ENCODE assay signal across 10 mouse cellular contexts in genomic region chr12:51666708-51667430, GRCm38 (mm10). TPM values are rescaled to one million over a fixed set of nuclear protein-coding genes. Genes with fewer than 3 reads are reported as not detected.
DNase-seq lines count a peak whose midpoint lies in the region; ATAC-seq and TF ChIP-seq lines count a peak whose summit lies in the region.
"Had no signal": no experiment of that assay in that cellular context is flagged by ENCODE, and none has a peak within 500 bp of the region (broad histone marks: within the 10 kb centered on the region; RNA-seq: fewer than 3 reads in every experiment).

No protein-coding gene starts in this region.

- peak overlapping the region; percentile 15; the same call in 1 of the 2 replicates for H3K27ac ChIP-seq in heart, postnatal 0 days (ENCODE audit: low read depth)
- H3K27ac ChIP-seq in midbrain, embryonic 14.5 days (replicated peaks; ENCODE audit: low read depth, low read length) = no peak overlapping the region
- no peak overlapping the region for H3K27ac ChIP-seq in midbrain, embryonic 10.5 days (replicated peaks)
- H3K27ac ChIP-seq: liver, embryonic 15.5 days; neural tube, embryonic 12.5 days had no signal

- H3K4me2 ChIP-seq in heart, postnatal 0 days (ENCODE audit: low read depth, low read length) = no peak overlapping the region
- no peak overlapping the region for H3K4me2 ChIP-seq in midbrain, embryonic 14.5 days (ENCODE audit: low read length)
- H3K4me2 ChIP-seq: liver, embryonic 15.5 days; neural tube, embryonic 12.5 days had no signal

- H3K36me3 ChIP-seq in heart, postnatal 0 days (replicated peaks; ENCODE audit: control insufficient read depth, insufficient read depth, low read length) = no peaks in the 10 kb centered on the region
- H3K36me3 ChIP-seq in midbrain, embryonic 14.5 days (ENCODE audit: control insufficient read depth, insufficient read depth, low read length) = no peaks in the 10 kb centered on the region
- 0 out of 2 replicates have a peak, but pooled peaks cover 3% of the 10 kb centered on the region for H3K36me3 ChIP-seq in midbrain, embryonic 10.5 days
- H3K36me3 ChIP-seq: liver, embryonic 15.5 days; neural tube, embryonic 12.5 days had no signal

- ATAC-seq in heart, postnatal 0 days (ENCODE audit: insufficient read depth, low read depth) = no peak
- ATAC-seq in midbrain, embryonic 14.5 days (ENCODE audit: low FRiP score, low TSS enrichment) = no peak
- ATAC-seq in erythroblast, adult 5-6 weeks (replicated peaks; ENCODE audit: low FRiP score, poor library complexity, severe bottlenecking) = peak; percentile 69

- peaks cover 13% of the 10 kb centered on the region; the same call in 1 of the 2 replicates for H3K4me1 ChIP-seq in heart, postnatal 0 days (ENCODE audit: control insufficient read depth, insufficient read depth)
- H3K4me1 ChIP-seq in midbrain, embryonic 14.5 days (ENCODE audit: control insufficient read depth, insufficient read depth, low read length) = peaks cover 3% of the 10 kb centered on the region; the same call in 1 of the 2 replicates
- H3K4me1 ChIP-seq in midbrain, embryonic 10.5 days = peaks cover 26% of the 10 kb centered on the region
- H3K4me1 ChIP-seq: neural tube, embryonic 12.5 days had no signal

- H3K9ac ChIP-seq in heart, postnatal 0 days (replicated peaks; ENCODE audit: low read depth, low read length) = no peak overlapping the region
- no peak overlapping the region for H3K9ac ChIP-seq in midbrain, embryonic 14.5 days (replicated peaks; ENCODE audit: low read length)
- H3K9ac ChIP-seq: liver, embryonic 15.5 days; neural tube, embryonic 12.5 days had no signal

- TF ChIP-seq CTCF in heart, postnatal 0 days (IDR thresholded peaks at IDR 0.05; ENCODE audit: low read depth) = peak; percentile 60

- 52% methylated on average over 4 of the region's 4 CpGs for WGBS in heart, postnatal 0 days
- 80% methylated on average over 4 of the region's 4 CpGs for whole genome bisulfite sequencing in midbrain, embryonic 14.5 days
- WGBS in midbrain, embryonic 10.5 days = 80% methylated on average over 4 of the region's 4 CpGs

- no peaks in the 10 kb centered on the region for H3K27me3 ChIP-seq in heart, postnatal 0 days (ENCODE audit: control insufficient read depth, insufficient read depth, low read length)
- H3K27me3 ChIP-seq in midbrain, embryonic 14.5 days (ENCODE audit: control insufficient read depth, insufficient read depth, low read length) = no peaks in the 10 kb centered on the region
- H3K27me3 ChIP-seq in midbrain, embryonic 10.5 days (ENCODE audit: low read depth, poor library complexity, severe bottlenecking) = no peaks in the 10 kb centered on the region
- H3K27me3 ChIP-seq: liver, embryonic 15.5 days; neural tube, embryonic 12.5 days had no signal

- TF ChIP-seq EP300 in heart, postnatal 0 days (IDR thresholded peaks at IDR 0.05; ENCODE audit: low read depth) = no peak

- peak; percentile 50 for DNase-seq in heart, postnatal 0 days (ENCODE audit: low spot score)
- no peak for DNase-seq in heart, adult 8-10 months (ENCODE audit: low spot score)
- DNase-seq in midbrain, embryonic 14.5 days = peak; percentile 52
- no peak for DNase-seq in midbrain, embryonic 10.5 days (ENCODE audit: low spot score)
- DNase-seq in retina, postnatal 1 day = peak; percentile 31
- no peak for DNase-seq in right cerebral cortex, postnatal 10 days (ENCODE audit: low spot score in 2 of 2)
- DNase-seq in spleen, adult 18-20 months = no peak

- no peaks in the 10 kb centered on the region for H3K9me3 ChIP-seq in heart, postnatal 0 days (replicated peaks; ENCODE audit: control insufficient read depth, low read length)
- no peaks in the 10 kb centered on the region for H3K9me3 ChIP-seq in midbrain, embryonic 14.5 days (ENCODE audit: control insufficient read depth, low read length)
- H3K9me3 ChIP-seq in midbrain, embryonic 10.5 days (replicated peaks) = no peaks in the 10 kb centered on the region
- H3K9me3 ChIP-seq: liver, embryonic 15.5 days; neural tube, embryonic 12.5 days had no signal

- H3K4me3 ChIP-seq in heart, postnatal 0 days (ENCODE audit: low read depth, low read length) = no peak overlapping the region
- no peak overlapping the region for H3K4me3 ChIP-seq in midbrain, embryonic 14.5 days (replicated peaks; ENCODE audit: low read depth, low read length)
- no peak overlapping the region for H3K4me3 ChIP-seq in midbrain, embryonic 10.5 days
- H3K4me3 ChIP-seq: liver, embryonic 15.5 days; neural tube, embryonic 12.5 days had no signal

RNA-seq across cellular contexts. Expression of gene Ap4s1, which starts 24.0 kb away (rescaled TPM):
- total RNA-seq in heart, postnatal 0 days (2014; rRNA removed; ENCODE audit: low replicate concordance) = 25.0 and 47.9 TPM in 2 replicates
- 47.0 and 47.1 TPM in 2 replicates for polyA plus RNA-seq in heart, postnatal 0 days (2015; fragmentation: Nextera tagmentation; extraction: Ambion mirVana)
- 10 to 100 TPM; 53.3 to 65.5 (median 58.8) TPM for total RNA-seq in heart, adult 8-10 months (2022)
- 53.9 and 66.1 TPM in 2 replicates for polyA plus RNA-seq in midbrain, embryonic 14.5 days (2014; fragmentation: Nextera tagmentation; extraction: Ambion mirVana)
- polyA plus RNA-seq in midbrain, embryonic 10.5 days (2016; fragmentation: Nextera tagmentation; extraction: Ambion mirVana) = 39.7 and 41.8 TPM in 2 replicates
- total RNA-seq in erythroblast, adult 5-6 weeks (2015; ENCODE audit: low replicate concordance) = 14.0 and 23.6 TPM in 2 replicates
- total RNA-seq in erythroblast, adult 5-6 weeks (2017; ENCODE audit: low replicate concordance) = 14.4 and 16.4 TPM in 2 replicates

RNA-seq across cellular contexts. Expression of gene Strn3, which starts 24.8 kb away (rescaled TPM):
- 69.6 and 73.5 TPM in 2 replicates for total RNA-seq in heart, postnatal 0 days (2014; rRNA removed; ENCODE audit: low replicate concordance)
- polyA plus RNA-seq in heart, postnatal 0 days (2015; fragmentation: Nextera tagmentation; extraction: Ambion mirVana) = 37.1 and 37.4 TPM in 2 replicates
- 100 to 1,000 TPM in 2 of 4 experiments, 10 to 100 TPM in 2; 96.2 to 109 (median 103) TPM for total RNA-seq in heart, adult 8-10 months (2022)
- 43.9 and 51.5 TPM in 2 replicates for polyA plus RNA-seq in midbrain, embryonic 14.5 days (2014; fragmentation: Nextera tagmentation; extraction: Ambion mirVana)
- polyA plus RNA-seq in midbrain, embryonic 10.5 days (2016; fragmentation: Nextera tagmentation; extraction: Ambion mirVana) = 39.3 and 46.0 TPM in 2 replicates
- total RNA-seq in erythroblast, adult 5-6 weeks (2015; ENCODE audit: low replicate concordance) = 26.3 and 34.3 TPM in 2 replicates
- 77.8 and 81.8 TPM in 2 replicates for total RNA-seq in erythroblast, adult 5-6 weeks (2017; ENCODE audit: low replicate concordance)

Comparison
In these comparisons a context has a peak if more than half of its experiments do, and no peak if none do; other contexts are left out.
1. DNase-seq: peak in heart, postnatal 0 days (single experiment), midbrain, embryonic 14.5 days (single experiment) and retina, postnatal 1 day (single experiment); none in heart, adult 8-10 months (single experiment), midbrain, embryonic 10.5 days (single experiment), right cerebral cortex, postnatal 10 days (0 of 2) and spleen, adult 18-20 months (0 of 2).